Mouse (Mus musculus) cerebellum, adult 2 months (tissue): ENCODE results near the gene Trim26. TPM values are rescaled to one million over a fixed set of nuclear protein-coding genes. Genes with fewer than 3 reads are reported as not detected.

Source experiments
- DNase-seq, 2 experiments: peaks; one replicate each; pipeline ENCODE4 v3.0.0; 2021
- H3K27ac ChIP-seq: fragments of 200-500 bp; 2 replicates; pipeline ENCODE4 v1.5.1; 2012; ENCODE audit warnings: low read length, control low read depth, inconsistent platforms; ENCODE audit not compliant: insufficient read depth
- H3K27me3 ChIP-seq: fragments of 200-500 bp; 2 replicates; pipeline ENCODE4 v1.6.1; 2012; ENCODE audit warnings: inconsistent platforms, mild to moderate bottlenecking, low read length, moderate library complexity; ENCODE audit not compliant: control insufficient read depth, insufficient read depth
- H3K4me1 ChIP-seq: fragments of 200-500 bp; 2 replicates; pipeline ENCODE4 v1.6.1; 2011; ENCODE audit warnings: low read length; ENCODE audit not compliant: control insufficient read depth, insufficient read depth
- H3K4me3 ChIP-seq: fragments of 200-500 bp; replicated peaks from 2 replicates; pipeline ENCODE3; 2011; ENCODE audit warnings: mild to moderate bottlenecking, low read depth, low read length, control low read depth; ENCODE audit not compliant: insufficient read depth
- CTCF ChIP-seq: fragments of 200-500 bp; IDR thresholded peaks from 2 replicates; pipeline ENCODE4 v1.5.1; 2011; ENCODE audit warnings: low read depth, mild to moderate bottlenecking, control low read depth, low read length, moderate library complexity, borderline replicate concordance; ENCODE audit not compliant: insufficient read depth
- POLR2A ChIP-seq: fragments of 200-500 bp; IDR thresholded peaks from 2 replicates; pipeline ENCODE4 v1.6.1; 2011; ENCODE audit warnings: low read length, control low read depth, borderline replicate concordance; ENCODE audit not compliant: insufficient read depth
- WGBS: fragments of 180-500 bp; shearing (Covaris S2); methylation state at CpG from one replicate; pipeline ENCODE4 v1.1.7; 2018; 5-methylcytosine and 5-hydroxymethylcytosine counted together
- polyA plus RNA-seq: library from polyadenylated mRNA; depleted of rRNA; stranded (reverse); fragments of >200 nt; gene quantifications from 2 replicates; pipeline ENCODE4 v1.2.3, GENCODE M21; 2012; rRNA removed

The Trim26 gene
- polyA plus RNA-seq, 1 experiment = 29.9 TPM

DNA sequence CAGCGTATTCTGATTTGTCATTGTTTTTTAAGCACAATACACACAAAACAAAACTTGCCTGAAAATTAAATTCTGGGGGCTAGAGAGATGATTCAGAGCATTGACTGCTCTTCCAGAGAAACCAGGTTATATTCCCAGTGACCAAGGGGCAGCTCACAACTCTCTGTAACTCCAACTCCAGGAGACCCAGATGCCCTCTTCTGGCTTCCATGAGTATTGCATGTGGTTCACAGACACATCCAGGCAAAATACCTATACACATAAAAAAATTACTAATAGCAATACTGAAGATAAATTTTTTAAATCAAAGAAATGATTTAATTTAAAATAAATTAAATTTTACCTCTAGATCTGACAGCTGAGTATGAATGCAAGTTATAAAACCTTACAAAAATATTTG, 59.6 kb downstream of the Trim26 start:
- TF ChIP-seq CTCF = peak; percentile 55; the same call in 1 of the 2 replicates
- no peak for TF ChIP-seq POLR2A
- WGBS = 92% methylated on average over 1 of the region's 1 CpGs
- Histone ChIP-seq H3K4me1 (no peaks in the 10 kb centered on the region), H3K4me3 (no peak overlapping the region), H3K27me3 (no peaks in the 10 kb centered on the region), H3K27ac (no peak overlapping the region)
- peak; percentile 23 to 30 for DNase-seq

DNA sequence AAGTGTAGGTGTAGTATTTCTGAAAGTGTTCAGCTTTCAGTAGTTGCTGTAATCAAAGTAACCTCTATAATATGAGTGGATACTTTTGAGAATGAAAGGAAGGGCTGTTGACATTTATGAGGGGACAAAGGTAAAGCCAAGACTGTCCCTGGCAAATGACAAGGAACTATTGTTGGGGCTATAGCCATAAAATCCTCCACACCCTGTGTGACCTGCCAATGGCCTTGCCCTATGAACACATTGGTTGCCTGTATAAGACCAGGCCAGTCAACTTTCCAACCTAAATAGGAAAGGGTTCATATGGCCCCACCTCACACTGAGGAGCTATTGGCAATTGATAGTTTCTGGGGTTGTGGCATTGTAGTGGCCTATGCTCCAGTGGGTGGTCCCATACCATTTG, 60.1 kb downstream of the Trim26 start:
- no peak for TF ChIP-seq CTCF
- TF ChIP-seq POLR2A = no peak
- Histone ChIP-seq H3K4me1 (no peaks in the 10 kb centered on the region), H3K4me3 (no peak overlapping the region), H3K27me3 (no peaks in the 10 kb centered on the region), H3K27ac (no peak overlapping the region)
- no peak for DNase-seq

DNA sequence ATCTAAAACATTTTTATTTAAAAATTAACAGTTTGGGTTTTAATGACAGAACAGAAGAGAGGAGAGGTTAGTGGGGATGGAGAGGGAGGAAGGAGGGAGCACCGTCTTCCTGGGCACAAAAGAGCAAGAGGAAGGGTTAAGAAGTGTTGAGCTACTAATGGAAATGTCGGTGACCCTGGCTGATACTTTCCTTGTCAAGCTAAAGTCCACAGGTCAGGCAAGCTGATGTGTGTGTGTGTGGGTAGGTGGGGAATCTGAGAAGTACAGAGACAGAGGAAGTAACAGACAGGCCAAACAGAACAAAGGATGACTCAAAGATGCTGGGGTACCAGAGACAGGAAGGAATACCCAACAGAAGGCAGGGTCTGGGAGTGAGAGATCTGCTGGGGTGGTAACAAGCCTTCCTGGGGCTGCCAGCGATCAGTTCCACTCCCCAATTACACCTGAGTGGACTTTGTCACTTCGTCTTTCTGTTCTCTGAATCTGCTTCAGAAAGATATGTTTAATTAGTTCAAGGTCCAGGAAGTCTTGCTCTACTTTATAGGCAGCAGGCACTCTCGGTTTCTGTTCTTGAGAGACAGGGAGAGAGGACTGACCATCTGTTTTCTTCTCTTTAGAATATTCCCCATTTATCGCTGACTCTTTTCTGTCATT, 60.7 kb downstream of the Trim26 start, which contains the start of gene Trim31:
TSS of gene Trim31 (plus strand) at position 567 of the 654 bp plus-strand sequence.
- H3K27me3 ChIP-seq = no peaks in the 10 kb centered on the region
- 73% methylated on average over 6 of the region's 6 CpGs for WGBS
- no peak for DNase-seq
- H3K27ac ChIP-seq = no peak within 1 kb of the TSS
- TF ChIP-seq CTCF = no peak
- TF ChIP-seq POLR2A = no peak
- no peak within 1 kb of the TSS for H3K4me3 ChIP-seq
- H3K4me1 ChIP-seq = no peaks in the 10 kb centered on the region

DNA sequence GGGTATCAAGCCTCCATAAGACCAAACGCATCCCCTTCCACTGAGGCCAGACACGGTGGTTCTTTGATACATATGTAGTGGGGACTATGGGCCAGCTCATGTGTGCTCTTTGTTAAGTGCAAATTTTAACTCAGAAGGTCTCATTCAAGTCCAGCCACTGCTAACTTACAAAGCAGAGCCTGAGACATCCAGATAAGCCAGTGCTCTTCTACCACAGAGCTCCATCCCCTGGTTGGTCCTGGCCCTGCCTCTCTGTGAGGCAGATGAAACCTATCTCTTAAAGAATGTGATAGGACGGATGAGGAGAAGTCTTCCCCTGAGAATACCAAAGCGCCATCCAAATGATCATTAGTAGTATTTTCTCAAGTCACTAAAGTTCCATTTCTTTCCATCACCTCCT, 62.4 kb downstream of the Trim26 start:
- 84% methylated on average over 4 of the region's 4 CpGs for WGBS
- Histone ChIP-seq H3K4me1 (no peaks in the 10 kb centered on the region), H3K27ac (no peak overlapping the region), H3K27me3 (no peaks in the 10 kb centered on the region), H3K4me3 (no peak overlapping the region)
- DNase-seq = no peak
- TF ChIP-seq POLR2A (no peak), CTCF (no peak)

DNA sequence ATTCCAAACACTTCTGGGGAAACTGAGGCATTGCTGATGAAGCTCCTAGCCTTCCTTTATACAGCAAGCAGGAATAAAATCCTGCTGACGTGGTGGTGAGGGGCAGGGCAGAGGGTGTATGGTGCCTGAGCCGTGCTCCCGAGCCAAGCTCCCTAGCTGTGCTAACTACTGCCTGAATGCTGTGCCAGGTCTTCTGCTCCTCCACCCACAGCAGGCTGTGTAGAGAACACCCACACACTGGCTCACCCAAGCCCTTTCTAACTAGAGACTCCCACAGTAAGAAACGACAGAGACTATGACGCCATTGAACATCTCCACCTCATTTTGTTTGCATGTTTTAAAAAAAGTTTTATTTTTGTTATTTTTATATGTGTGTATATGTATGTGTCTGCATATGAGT, 63.1 kb downstream of the Trim26 start:
- no peaks in the 10 kb centered on the region for H3K27me3 ChIP-seq
- TF ChIP-seq CTCF (no peak), POLR2A (no peak)
- no peak overlapping the region for H3K27ac ChIP-seq
- no peaks in the 10 kb centered on the region for H3K4me1 ChIP-seq
- no peak for DNase-seq
- no peak overlapping the region for H3K4me3 ChIP-seq
- 38% methylated on average over 5 of the region's 5 CpGs for WGBS

DNA sequence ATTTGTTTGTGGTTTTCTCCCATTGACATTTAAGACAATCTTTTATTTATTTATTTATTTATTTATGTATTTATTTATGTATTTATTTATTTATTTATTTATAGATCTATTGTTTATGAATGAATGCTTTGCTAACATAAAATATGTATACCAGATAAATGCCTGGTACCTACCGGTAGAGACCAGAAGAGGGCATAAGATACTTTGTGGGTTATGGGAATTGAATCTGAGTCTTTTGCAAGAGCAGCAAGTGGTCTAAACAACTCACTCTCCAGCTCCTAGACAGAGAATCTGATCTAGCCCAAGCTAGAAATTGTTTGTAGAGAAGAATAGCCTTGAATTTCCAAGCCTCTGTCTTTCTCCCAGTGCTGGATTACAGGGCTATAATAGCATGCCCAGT, 63.8 kb downstream of the Trim26 start:
- WGBS = 23% methylated on average over 1 of the region's 1 CpGs
- no peak for DNase-seq
- Histone ChIP-seq H3K4me1 (no peaks in the 10 kb centered on the region), H3K27ac (no peak overlapping the region), H3K27me3 (no peaks in the 10 kb centered on the region), H3K4me3 (no peak overlapping the region)
- TF ChIP-seq CTCF (no peak), POLR2A (no peak)

DNA sequence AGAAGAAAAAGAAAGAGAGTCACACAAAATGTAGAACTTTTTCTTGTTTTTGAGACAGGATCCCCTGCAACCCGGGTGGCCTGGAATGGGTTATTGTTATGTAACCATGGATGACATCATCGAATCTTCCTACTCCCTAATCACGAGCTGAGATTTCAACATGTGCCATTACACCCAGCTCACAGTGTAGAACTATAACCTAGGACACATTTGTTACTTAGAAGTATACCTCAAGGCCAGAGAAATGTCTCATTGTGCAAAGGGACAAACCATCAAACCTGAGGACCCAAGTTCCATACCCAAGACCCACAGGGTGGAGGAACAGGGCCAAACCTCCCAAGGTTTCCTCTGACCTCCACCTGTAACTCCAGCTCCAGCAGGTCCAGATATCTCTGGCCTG, 66.7 kb downstream of the Trim26 start:
- Histone ChIP-seq H3K4me3 (no peak overlapping the region), H3K4me1 (no peaks in the 10 kb centered on the region), H3K27me3 (no peaks in the 10 kb centered on the region; the same call in 1 of the 2 replicates), H3K27ac (no peak overlapping the region)
- no peak for DNase-seq
- 66% methylated on average over 3 of the region's 3 CpGs for WGBS
- TF ChIP-seq CTCF (no peak), POLR2A (no peak)

DNA sequence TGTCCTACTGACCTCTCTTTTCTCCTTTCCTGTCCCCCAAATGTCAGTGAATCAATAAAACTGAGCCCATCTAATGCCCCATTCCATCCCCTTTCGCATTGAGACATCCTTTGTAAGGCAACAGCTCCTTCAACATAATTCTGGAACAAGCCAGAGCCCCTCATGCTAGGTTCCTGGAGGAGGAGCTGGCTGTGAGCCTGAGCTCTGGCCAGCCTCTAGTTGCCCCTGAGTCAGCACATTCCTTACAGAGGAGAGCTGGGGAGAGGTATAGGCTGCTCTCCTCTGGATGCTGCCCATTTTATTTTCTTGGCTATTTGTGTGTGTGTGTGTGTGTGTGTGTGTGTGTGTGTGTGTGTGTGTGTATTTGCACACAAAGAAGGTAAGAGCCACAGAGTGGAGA, 71.3 kb downstream of the Trim26 start:
- H3K4me1 ChIP-seq = no peaks in the 10 kb centered on the region
- TF ChIP-seq CTCF (no peak), POLR2A (no peak)
- no peak overlapping the region for H3K27ac ChIP-seq
- 33% methylated on average over 1 of the region's 1 CpGs for WGBS
- no peaks in the 10 kb centered on the region; the same call in 1 of the 2 replicates for H3K27me3 ChIP-seq
- DNase-seq = no peak
- H3K4me3 ChIP-seq = no peak overlapping the region

Other genes starting within 250 kb of the Trim26 start
- not detected in 2 replicates for gene H2-M9, start 194.5 kb upstream of the Trim26 start, polyA plus RNA-seq
- not detected in 2 replicates for gene H2-M1, start 164.9 kb upstream of the Trim26 start, polyA plus RNA-seq
- not detected in 2 replicates for gene H2-M10.5, start 64.2 kb upstream of the Trim26 start, polyA plus RNA-seq
- gene H2-M10.6, start 25.0 kb upstream of the Trim26 start, polyA plus RNA-seq = not detected in 2 replicates
- gene Trim15, start 30.1 kb downstream of the Trim26 start, polyA plus RNA-seq = 0.14 and 0.15 TPM in 2 replicates
- gene Trim10, start 32.4 kb downstream of the Trim26 start, polyA plus RNA-seq = 0.06 and 0.13 TPM in 2 replicates
- 0.07 TPM in 1 of 2 replicates, not detected in the other for gene Trim40, start 53.0 kb downstream of the Trim26 start, polyA plus RNA-seq
- gene Trim31, start 61.0 kb downstream of the Trim26 start, polyA plus RNA-seq = not detected in 2 replicates
- 5.6 and 6.5 TPM in 2 replicates for gene Rnf39, start 105.8 kb downstream of the Trim26 start, polyA plus RNA-seq
- 196 and 206 TPM in 2 replicates for gene Ppp1r11, start 114.6 kb downstream of the Trim26 start, polyA plus RNA-seq
- gene Znrd1, start 121.4 kb downstream of the Trim26 start, polyA plus RNA-seq = 37.5 and 40.6 TPM in 2 replicates
- 6.7 and 7.8 TPM in 2 replicates for gene Znrd1as, start 121.5 kb downstream of the Trim26 start, polyA plus RNA-seq
- 0.29 TPM in 1 of 2 replicates, not detected in the other for gene 2410137M14Rik, start 144.1 kb downstream of the Trim26 start, polyA plus RNA-seq
- 0.55 and 0.77 TPM in 2 replicates for gene H2-M5, start 152.4 kb downstream of the Trim26 start, polyA plus RNA-seq
- 10.3 and 12.0 TPM in 2 replicates for gene Zfp57, start 164.0 kb downstream of the Trim26 start, polyA plus RNA-seq
- gene Mog, start 186.3 kb downstream of the Trim26 start, polyA plus RNA-seq = 145 and 178 TPM in 2 replicates
- 403 and 405 TPM in 2 replicates for gene Gabbr1, start 208.8 kb downstream of the Trim26 start, polyA plus RNA-seq